Mouse (Mus musculus) left cerebral cortex, adult 8-10 months (tissue): ENCODE measurements at regions not wholly inside any gene's neighbourhood (a gene's known extent, or its start where the extent isn't known, plus 50 kb on each side); places are given as distances from the start of the nearest gene placed in this dataset.
A peak's percentile ranks its signal among the peaks of the same experiment; 100 is the strongest.

Experiments used
- DNase-seq, 2 experiments: peaks; one replicate each; pipeline ENCODE4 v3.0.0; 2022; ENCODE audit warnings: low spot score in 2 of 2

DNA sequence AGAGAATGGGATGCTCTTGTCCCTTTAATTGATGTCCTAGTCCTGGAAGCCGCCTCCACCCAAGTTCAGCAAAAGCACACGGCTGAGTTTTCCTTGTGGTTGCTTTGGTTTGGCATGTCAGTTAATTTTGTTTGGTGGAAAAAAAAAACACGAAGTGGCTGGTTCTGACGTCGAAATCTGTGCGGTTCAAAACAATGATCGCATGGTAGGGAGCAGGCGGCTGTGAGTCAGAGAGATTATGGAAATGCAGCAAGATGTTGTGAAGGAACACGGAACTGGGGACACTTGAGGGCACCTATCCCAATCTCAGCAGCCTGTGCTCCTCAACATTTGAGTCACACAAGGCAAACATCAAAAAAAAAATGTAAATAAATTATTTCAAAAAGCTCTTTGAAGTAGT, 266.1 kb downstream of the Gm826 start:
- DNase-seq = no peak

DNA sequence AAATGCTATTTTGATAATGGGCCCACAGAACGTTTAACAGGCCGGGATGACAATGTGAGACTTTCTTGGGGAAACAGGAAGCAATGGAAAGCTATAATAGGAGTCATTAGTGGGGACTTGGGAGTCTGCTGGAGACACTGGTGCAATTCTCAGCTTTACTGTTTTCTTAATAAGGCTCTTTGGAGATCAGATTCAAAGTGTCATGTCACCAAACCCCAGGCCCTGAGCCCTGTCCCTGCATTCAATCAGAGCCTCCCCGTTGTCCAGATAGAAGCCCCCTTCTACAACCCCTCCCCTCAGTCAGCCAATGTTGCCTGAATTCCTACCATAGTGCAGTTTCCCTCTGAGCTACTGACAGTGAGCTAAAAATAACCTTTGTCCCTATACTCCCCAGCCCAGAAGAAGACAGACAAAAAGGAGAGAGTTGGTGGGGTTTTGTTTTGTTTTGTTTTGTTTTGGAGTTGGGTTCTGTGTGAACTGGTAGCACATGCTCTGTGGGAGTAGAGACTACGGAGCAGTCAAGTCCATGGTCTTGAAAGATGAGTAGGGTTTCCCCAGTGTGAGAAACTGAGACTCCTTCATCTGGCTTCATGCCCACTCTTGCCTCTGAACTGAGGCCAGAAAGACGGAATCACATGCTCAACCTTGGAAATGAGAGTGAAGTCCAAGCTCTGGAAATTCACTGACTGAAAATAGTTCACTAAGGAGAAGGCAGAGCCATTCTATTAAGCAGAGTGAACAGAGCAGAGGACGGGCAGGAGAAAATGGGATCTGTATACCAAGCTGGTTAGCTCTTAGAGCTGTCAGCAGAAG, 267.3 kb downstream of the Gm826 start:
- no peak for DNase-seq

DNA sequence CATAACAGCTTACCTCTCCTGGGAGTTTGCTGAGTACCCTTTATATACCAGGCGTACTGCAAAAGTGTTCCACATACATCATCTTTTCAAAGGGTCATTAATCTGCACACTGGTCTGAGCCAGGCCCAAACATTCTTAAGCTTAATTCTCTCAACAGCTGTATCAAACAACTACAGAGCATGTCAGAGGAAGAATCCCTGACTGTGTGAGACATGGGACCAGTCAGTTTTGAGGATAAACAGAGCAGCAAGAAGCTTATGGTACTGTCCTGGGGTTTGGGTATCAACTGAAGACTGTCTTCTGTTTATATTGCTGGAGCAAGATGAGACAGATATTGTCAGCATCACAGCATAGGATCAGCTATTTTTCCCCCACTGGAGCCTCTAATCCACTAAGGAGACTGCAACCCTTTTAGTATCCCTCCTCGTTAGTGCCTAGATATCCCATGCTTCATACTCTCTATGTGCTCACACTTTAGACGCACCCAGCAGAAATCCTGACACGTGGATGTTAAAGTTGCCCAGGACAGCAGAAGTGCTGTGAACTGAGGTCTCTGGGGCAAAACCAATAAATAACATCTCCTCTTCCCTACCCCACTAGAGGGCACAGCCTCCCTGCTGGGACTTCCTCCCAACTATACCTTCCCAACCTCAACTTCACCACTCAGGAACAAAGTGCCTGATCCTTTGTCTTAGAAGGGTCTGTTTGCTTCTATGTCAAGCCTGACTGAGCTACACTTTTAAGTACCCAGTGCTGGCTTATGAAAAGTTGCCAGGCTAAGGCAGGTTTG, 271.6 kb downstream of the Gm826 start:
- no peak for DNase-seq

DNA sequence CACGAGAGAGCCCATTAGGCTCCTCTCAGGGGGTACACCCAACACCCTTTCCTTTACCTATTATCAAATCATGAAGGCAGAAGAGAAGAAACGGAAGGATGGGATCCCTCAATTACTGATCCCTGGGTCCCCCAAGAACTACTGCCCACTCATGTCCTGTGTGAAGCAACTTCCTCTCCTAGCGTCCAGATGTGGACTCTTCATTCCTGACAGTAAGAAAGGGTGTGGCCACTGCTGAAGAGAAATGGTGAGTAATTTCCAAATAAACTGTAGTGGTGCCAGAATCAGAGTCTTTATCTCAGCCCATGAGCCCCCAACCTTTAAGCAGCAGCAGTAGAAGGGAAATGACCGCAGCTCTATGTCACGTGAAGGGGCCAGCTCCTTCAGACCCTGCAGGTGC, 273.9 kb downstream of the Gm826 start:
- DNase-seq = no peak

DNA sequence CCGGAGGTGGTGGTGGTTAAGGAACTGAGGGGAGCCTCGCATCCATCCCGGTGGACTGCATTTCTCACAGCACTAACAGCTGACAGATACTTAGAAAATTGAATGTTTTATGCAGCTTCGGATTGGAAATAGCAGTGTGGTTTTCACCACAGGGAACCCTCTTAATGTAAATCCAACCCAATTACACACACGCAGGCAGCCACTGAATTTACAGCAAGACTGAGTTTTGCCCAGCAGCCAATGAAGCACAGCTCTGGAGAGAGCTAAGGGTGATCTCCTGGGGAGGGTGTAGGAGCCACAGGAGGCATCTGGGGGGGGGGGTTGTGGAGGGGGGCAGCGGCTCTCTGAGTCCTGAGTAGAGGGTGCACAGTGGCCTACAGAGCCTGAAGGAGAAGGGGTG, 276.8 kb downstream of the Gm826 start:
- no peak for DNase-seq

DNA sequence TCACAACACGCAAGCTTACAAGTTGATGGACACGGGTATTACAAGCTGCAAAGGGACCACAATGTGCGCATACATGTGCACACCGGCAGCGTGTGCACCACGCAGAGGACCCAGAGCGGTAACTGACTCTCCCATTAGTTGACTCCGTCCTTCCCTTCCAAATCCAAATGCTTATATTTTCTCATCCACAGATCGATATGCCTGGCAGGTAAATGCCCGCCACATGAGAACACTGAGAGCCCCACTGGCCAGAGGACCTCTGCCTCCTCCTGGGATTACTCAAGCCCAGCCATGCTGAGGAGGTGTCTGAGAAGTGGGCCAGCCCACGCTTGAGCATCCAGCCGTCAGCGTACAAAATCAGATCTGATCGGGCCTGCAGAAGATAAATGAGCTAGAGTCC, 279.6 kb downstream of the Gm826 start:
- no peak for DNase-seq

DNA sequence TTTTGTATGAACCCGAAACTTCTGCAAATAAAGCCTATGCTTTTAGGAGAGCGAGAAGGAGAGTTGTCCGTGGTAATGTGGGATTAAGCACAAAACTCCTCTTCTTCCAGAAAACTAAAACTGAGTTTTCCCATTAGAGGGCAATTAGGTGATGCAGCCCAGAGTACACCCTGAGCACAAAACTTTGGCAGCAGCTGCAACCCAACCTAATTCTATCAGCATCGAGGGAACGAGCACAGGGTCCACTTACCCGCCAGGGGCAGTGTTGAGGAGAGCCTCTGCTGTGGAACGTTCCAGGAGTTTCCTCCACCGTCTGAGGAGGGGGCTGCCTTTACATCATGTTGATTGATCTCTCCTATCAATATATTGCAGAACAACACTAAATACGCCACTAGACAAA, 285.7 kb downstream of the Gm826 start:
- no peak for DNase-seq

DNA sequence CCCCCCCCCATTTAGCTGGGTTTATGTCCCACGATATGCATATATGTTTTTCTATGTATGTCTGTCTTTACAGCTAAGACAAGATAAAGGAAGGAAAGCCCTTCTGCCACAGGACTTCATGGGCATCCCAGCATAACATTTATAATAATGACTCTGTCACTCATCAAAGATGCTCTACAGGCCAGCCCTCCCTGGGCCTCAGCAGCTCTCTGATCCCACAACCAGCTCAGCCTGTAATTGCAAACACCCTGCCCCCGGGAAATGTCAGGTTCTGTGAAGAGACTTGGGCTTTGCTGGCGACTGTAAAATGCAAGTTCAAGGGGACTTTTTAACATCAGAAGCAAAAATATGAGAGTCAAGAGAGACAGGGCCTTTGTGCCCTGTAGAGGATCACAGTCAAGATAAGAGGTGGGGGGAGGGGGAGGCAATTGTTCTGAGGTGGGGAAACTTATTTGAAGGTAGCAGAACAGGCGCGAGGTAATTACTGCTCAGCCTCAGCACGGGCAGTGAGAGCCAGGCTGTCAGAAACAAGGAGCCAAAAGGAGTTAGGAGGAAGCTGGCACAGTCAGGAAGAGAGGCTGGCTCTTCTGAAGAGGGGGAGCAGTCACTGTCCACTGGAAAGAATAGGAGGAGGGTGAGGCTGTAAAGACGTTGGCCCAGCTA, 286.9 kb downstream of the Gm826 start:
- no peak for DNase-seq

DNA sequence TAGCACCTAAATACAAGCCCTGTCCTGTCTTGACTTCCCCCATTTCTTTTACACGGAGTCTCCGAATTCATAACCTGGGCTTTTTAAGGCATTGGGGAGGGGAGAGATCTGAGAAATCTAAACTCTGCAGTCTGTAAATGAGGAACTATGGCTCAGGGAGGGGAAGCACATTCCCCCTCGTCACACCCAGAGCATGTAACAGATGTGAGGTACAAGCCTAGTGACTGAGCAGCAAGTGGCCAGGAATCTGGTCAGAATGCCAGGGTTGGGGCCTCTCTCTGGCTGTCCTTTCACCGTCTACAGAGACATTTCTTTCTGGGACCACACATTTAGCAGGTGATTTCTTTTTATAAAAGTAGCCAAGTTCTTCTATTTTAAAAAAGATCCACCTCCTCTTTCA, 289.4 kb downstream of the Gm826 start:
- no peak for DNase-seq

DNA sequence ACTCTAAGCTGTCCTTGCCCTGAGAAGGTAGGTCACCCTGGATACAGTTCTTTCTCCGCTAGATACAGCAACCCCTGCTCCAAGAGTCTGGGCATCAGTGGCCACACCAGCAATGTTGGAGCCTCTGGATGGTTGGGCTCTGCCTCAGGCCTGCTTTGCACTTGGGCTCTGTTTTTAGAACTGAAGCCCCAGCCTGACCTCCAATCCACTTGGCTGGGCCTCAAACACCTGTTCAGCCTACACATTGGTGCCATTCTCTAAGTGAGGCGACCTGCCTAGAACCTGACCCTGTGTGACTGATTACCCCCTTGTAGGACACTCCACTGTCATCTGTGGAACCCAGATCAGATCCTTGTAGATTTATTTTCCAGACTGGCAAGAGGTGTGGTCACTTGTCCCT, 289.8 kb downstream of the Gm826 start:
- no peak for DNase-seq

DNA sequence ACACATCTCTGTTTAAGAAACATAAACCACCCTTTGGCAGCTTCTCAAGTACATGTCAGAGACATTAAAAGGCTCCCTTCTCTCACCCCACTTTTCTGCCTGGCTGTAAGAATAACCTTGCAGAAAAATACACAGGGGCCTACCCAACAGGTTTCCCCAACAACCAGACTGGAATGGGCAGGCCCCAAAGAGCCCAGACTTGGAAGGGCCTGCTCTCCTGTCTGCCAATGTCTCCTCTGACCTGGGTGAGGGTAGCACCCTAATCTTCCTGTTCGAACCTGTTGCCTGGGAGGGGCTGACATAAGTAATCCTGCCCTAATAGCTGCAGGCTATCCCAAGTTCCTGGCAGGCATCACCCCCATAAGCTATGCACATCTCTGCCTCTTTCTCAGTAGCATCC, 304.5 kb downstream of the Gm826 start:
- DNase-seq = no peak

DNA sequence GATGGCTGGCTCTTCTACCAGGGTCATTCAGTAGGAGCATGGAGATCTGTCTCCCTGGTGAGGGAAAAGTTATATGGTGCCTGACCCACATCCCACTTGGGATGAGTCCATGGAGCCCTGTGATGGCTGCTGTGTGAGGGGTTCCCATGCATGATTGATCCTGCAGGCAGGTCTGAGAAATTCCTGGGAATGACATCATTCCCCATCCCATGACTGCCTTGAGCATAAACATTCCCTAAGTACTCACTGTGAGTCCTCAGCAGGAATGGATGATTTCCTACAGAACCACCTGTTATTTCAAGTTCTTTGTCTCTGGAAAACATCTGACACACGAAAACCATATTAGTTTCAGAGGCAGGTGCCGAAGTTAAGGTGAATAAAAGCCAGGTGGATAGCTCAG, 305.5 kb downstream of the Gm826 start:
- DNase-seq = no peak

DNA sequence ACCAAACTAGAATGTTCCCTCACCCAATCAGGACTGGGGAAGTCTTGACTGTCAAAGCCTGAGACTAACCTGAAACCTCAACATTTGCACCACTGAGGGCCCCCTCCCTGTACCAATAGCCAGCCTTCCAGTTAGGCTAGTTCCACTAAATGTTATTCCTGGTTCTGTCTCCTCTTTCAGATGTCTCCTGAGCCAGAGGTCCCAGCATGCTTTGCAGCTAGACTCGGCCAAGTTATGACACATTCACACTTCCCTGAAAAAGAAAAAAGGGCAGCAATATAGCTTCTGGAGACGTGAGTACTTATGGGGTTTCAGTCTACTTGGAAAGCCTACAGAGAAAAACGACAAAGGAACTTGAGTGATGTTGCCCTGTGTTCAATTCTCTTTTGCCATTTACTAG, 308.1 kb downstream of the Gm826 start:
- no peak for DNase-seq

DNA sequence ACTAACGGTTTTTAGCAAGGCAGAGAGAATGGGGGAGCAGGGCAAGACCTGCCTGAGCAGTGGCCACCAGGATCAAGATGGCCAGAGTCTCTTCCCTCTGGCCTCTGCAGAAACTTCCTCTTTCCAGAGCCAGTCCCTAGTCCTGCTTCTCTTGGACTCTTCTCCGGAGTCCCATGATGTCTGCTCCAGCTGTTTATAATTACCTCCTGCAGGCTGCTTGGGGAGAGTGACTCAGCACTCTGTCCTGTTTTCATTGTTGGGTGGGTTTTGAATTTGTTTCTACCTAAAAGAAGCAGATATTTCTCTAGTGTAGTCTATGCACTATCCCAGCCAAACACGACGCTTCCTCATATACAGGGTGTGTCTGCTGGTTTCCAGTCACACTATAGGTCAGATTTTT, 312.4 kb downstream of the Gm826 start:
- DNase-seq = no peak

DNA sequence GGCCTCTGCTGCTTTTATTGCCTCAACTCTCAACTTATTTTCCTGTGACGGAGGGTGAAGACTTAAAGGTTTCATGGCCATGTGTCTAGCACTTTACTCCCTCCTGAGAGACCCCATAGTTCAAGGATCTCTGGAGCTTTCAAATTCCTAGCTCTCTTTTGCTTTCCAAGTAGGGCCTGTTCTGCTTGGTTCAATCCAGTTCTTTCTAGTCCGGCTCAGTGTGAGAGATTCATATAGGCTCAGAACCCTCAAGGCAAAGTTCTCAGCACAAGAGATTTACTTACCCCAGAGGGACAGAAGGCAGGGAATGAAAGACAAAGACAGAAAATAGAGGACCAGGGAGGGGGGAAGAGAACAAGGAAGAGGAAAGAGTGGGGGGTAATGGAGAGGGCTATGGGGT, 313.1 kb downstream of the Gm826 start:
- no peak for DNase-seq

DNA sequence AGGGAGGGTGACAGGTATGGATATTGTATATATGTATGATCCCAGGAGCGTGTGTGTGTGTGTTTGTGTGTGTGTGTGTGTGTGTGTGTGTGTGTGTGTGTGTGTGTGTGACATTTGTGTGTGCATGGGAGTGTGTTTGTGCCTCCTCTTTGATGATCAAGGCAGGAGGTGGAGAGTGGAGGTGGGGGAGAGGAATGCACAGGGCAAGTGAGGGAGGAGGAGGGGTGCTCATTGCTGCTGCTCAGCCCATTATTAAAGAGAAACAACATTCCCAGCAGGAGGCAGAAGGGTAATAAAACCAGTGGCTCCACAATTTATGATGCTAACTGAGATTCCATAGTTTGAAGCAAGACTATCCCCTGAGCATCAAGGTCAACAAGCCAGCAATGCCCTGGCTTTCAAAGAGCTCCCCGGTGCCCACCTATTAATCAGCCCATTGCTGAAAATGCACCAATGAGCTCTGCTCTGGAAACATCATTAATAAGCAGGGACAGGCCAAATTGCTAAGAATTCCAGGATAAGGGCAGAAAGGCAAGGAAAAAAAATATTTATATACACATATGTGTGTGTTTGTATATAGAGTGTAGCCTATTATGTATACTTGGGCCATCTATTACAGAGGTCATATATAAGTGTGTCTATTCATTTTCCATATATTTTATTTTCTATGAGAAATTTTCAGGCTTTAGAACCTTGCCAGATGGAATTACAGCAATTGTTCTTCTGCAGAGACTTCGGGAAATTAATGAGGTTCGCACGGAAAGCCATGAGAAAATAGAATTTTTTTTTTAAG, 316.7 kb downstream of the Gm826 start:
- no peak for DNase-seq

DNA sequence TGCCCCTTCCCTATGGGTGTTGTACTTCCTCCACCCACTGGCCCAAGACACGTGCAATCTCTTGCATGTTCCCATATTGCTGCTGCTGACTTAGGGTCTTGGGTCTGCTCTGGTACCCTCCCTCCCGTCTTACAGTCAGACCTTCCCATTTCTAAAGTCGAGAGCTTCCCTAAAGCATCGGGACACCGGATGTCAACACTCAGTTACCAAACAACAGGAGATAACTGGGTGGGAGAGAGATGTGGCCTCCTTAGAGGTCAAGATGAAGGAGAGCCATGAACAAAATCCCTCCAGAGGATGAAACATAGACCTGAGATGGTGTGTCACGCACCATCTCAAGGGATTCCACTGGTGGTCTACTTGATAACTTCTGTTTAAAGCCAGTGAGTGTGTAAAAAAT, 322.5 kb downstream of the Gm826 start:
- no peak for DNase-seq

DNA sequence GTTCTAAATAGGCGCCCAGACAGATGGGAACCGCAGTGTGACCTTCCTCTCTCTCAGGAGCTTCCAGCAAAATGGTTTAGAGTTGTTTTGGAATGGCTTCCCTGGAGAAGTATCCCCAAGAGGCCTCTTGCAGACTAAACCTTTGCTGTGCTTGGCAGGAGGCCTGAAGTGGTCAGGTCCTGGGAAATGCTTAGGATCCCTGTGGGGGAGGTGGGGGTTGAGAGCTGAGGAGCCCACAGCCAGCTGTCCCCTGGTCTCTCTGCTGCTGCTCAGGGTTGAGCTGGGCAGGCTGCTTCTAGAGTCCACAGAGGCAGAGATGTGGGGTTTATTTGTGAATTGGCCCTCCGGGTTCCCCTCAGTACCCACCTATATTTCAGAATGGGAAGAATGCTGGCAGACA, 331.3 kb downstream of the Gm826 start:
- DNase-seq = no peak

DNA sequence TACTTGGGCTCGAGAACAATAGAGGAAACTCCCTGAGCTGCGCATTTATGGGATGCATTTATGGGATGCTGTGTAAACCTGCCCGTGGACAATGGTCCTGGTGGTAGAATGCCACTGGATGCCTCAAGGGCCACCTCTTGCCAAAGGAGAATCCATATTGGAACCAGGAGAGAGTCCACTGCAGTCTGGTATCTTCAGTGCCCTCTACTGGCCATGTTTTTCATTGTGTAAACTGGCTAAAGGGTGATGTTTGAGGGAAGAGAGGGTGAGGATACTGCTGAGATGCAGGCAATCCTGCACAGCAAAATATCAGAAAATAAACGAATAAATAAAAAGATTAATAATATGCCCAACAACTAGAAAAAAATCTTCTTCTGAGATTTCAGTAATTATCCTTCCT, 333.5 kb downstream of the Gm826 start:
- DNase-seq = peak in 1 of 2 experiments; percentile 6

DNA sequence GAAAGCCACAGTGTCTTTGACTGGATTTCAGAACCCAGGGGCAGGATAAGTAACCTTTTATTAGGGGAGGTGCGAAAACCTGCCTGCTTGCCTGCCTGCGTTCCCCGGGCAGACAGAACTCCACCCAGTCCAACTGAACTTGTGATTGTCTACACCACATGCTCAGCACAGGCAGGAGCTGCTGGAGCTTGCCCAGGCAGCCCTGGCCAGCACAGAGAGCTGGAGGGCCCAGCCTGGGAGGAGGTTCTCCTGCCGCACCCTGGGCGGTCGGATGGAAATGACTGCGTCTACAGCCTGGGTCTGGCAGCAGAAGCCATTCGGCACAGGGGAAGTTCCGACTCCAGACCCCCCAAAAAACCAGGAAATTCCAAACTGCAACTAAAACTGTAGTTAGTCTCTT, 336.6 kb downstream of the Gm826 start:
- DNase-seq = no peak

DNA sequence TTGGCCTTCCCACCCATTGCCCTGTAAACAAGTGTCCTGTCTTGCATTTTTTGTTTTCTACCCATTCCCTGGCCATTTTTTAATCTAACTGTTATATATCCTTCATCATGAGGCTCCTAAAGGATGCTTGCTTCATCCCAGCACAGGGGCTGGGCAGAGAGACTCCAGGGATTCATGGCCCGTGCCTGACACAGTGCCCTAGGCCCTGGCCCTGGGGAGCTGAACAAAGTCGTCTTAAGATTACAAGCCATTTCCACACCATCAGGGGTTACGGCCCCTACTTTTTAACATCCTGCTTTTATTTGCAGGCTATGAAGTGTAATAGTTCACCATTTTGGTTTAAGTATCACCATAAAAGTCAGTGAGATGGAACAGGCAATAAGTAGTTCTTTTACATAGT, 339.5 kb downstream of the Gm826 start:
- no peak for DNase-seq

DNA sequence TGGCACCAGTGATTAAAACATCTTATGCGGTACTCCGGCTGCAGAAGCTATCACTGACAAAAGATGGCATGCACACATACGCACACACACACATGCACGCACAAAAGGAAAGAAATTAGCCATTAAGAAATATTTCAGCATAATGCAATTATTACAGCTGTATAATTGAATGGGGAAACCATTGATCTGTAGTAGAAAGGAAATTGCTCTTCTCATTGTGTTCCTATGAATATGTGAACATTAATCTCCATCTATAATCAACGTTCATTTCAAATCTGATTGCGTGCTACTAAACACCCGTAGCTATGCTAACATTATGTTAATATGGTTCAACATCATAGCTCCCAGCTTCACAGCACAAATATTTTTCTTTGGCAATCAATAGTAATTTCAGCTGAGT, 347.2 kb downstream of the Gm826 start:
- DNase-seq = no peak
